Mouse (Mus musculus) limb, embryonic 14.5 days (tissue): ENCODE data around the gene Riiad1. TPM values are rescaled to one million over a fixed set of nuclear protein-coding genes. Genes with fewer than 3 reads are reported as not detected.

ENCODE experiments used
- ATAC-seq: fragments of 200-750 bp; cut with Nextera tagmentation; 2 replicates; pipeline ENCODE4 v1.8.0; 2017; ENCODE audit warnings: low read depth, moderate number of reproducible peaks, moderate TSS enrichment; ENCODE audit not compliant: low FRiP score
- DNase-seq: peaks from one replicate; pipeline ENCODE4 v3.0.0-alpha.2; 2015; ENCODE audit warnings: low spot score
- H3K27ac ChIP-seq: fragments of 300-500 bp; sonication (generic); replicated peaks from 2 replicates; pipeline ENCODE4 v1.5.1; 2014; ENCODE audit warnings: low read depth, mild to moderate bottlenecking, low read length, moderate library complexity, mixed read lengths
- H3K27me3 ChIP-seq: fragments of 300-500 bp; sonication (generic); 2 replicates; pipeline ENCODE4 v1.6.1; 2014; ENCODE audit warnings: low read length, mixed read lengths; ENCODE audit not compliant: control insufficient read depth, insufficient read depth
- H3K36me3 ChIP-seq: fragments of 300-500 bp; sonication (generic); 2 replicates; pipeline ENCODE4 v1.6.1; 2014; ENCODE audit warnings: mild to moderate bottlenecking, low read length, moderate library complexity, mixed read lengths; ENCODE audit not compliant: control insufficient read depth, insufficient read depth
- H3K4me1 ChIP-seq: fragments of 300-500 bp; sonication (generic); 2 replicates; pipeline ENCODE4 v1.6.1; 2014; ENCODE audit warnings: antibody characterized with exemption, low read length, mixed read lengths; ENCODE audit not compliant: control insufficient read depth, insufficient read depth
- H3K4me2 ChIP-seq: fragments of 300-500 bp; sonication (generic); replicated peaks from 2 replicates; pipeline ENCODE4 v1.6.1; 2014; ENCODE audit warnings: low read depth, mild to moderate bottlenecking, low read length, moderate library complexity; ENCODE audit not compliant: severe bottlenecking
- H3K4me3 ChIP-seq: fragments of 300-500 bp; sonication (generic); replicated peaks from 2 replicates; pipeline ENCODE4 v1.5.1; 2014; ENCODE audit warnings: low read length
- H3K9ac ChIP-seq: fragments of 300-500 bp; sonication (generic); 2 replicates; pipeline ENCODE4 v1.6.1; 2014; ENCODE audit warnings: mild to moderate bottlenecking, low read depth, low read length, moderate library complexity; ENCODE audit not compliant: severe bottlenecking
- H3K9me3 ChIP-seq: fragments of 300-500 bp; sonication (generic); 2 replicates; pipeline ENCODE4 v1.6.1; 2016; ENCODE audit warnings: low read length; ENCODE audit not compliant: control insufficient read depth
- POLR2A ChIP-seq: fragments of 200-500 bp; IDR thresholded peaks from 2 replicates; pipeline ENCODE4 v1.8.0; 2012; ENCODE audit warnings: inconsistent platforms, mild to moderate bottlenecking, moderate library complexity, borderline replicate concordance; ENCODE audit not compliant: insufficient read depth, insufficient read length; ENCODE audit errors: extremely low read depth
- WGBS: fragments of 180-500 bp; shearing (Covaris S2); extraction: QIAGEN DNeasy Blood & Tissue Kit; methylation state at CpG from one replicate; pipeline ENCODE4 v1.1.7; 2014; 5-methylcytosine and 5-hydroxymethylcytosine counted together
- polyA plus RNA-seq, 2 experiments: library from polyadenylated mRNA; depleted of rRNA in 1 of 2; stranded (reverse) in 1 of 2; unstranded in 1 of 2; fragments of >200 nt; fragmentation: Nextera tagmentation in 1 of 2; extraction: Ambion mirVana in 1 of 2; gene quantifications; 2 replicates each; pipeline versions ENCODE4 v1.2.1 to v1.2.3; 2012 to 2014

The Riiad1 gene
- polyA plus RNA-seq, 2 experiments, result 1.4 to 3.8 TPM

DNA sequence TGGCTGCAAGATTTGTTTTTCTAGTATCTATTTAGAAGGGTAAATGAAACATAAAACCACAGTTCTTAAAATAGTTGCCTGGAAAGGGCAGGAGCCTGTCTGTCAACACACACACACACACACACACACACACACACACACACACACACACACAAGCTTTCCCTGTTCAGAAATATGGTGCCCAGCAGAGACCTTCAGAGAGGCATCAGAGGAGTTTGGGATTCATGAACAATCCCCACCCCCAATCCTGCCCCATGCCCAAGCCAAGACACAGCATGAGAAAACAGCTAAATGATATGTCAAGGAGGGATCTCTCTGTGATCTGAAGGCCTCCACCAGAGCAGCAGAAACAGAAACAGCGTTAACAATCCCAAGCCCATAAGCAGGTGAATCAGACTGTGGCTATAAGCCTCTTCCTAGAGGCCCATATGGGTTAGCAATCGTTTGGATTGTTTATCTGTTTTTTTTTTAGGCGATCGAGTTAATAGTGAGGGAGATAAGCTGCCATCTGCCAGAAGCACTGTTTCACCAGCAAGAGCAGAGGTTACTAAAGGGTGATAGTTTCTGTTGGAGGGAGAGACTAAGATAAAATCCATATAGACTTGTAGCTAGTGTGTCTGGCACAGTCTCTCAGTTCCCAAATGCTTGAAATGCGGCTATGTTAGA is 6.4 kb downstream of the Riiad1 start:
- Histone ChIP-seq H3K9me3 (no peaks in the 10 kb centered on the region), H3K4me1 (peaks cover 4% of the 10 kb centered on the region), H3K9ac (no peak overlapping the region), H3K4me3 (no peak overlapping the region), H3K36me3 (no peaks in the 10 kb centered on the region), H3K27me3 (0 out of 2 replicates have a peak, but pooled peaks cover 6% of the 10 kb centered on the region), H3K4me2 (no peak overlapping the region), H3K27ac (no peak overlapping the region)
- WGBS, result 62% methylated on average over 5 of the region's 5 CpGs
- no peak for DNase-seq
- no peak for ATAC-seq
- TF ChIP-seq POLR2A, result no peak

DNA sequence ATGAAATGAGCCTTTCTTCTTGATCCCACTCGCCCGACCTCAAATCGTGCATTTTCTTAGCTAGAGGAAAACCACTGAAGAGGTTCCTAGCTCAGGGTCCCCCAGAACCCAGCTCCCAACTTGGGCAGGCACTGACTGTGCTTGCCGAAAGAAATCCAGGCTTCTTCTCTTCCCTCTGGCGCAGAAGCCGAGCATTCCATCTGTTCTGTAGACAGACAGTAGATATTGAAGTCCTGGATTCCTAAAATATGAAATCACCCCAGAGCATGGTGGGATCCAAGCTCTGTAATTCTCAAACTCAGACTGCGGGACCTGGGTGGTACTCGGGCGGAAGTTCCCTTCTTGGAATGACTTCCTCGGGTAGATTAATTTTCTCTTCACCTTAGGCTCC is 7.0 kb downstream of the Riiad1 start:
- ATAC-seq (no peak), DNase-seq (no peak)
- no peak overlapping the region for H3K4me3 ChIP-seq
- no peak overlapping the region for H3K9ac ChIP-seq
- no peaks in the 10 kb centered on the region for H3K36me3 ChIP-seq
- WGBS, result 42% methylated on average over 10 of the region's 10 CpGs
- H3K4me2 ChIP-seq, result no peak overlapping the region
- H3K27me3 ChIP-seq, result 0 out of 2 replicates have a peak, but pooled peaks cover under 1% of the 10 kb centered on the region
- H3K4me1 ChIP-seq, result peaks cover 4% of the 10 kb centered on the region
- no peak for TF ChIP-seq POLR2A
- H3K27ac ChIP-seq, result 0 out of 2 replicates have a peak overlapping the region, but pooled peaks have one; percentile 39
- H3K9me3 ChIP-seq, result no peaks in the 10 kb centered on the region

DNA sequence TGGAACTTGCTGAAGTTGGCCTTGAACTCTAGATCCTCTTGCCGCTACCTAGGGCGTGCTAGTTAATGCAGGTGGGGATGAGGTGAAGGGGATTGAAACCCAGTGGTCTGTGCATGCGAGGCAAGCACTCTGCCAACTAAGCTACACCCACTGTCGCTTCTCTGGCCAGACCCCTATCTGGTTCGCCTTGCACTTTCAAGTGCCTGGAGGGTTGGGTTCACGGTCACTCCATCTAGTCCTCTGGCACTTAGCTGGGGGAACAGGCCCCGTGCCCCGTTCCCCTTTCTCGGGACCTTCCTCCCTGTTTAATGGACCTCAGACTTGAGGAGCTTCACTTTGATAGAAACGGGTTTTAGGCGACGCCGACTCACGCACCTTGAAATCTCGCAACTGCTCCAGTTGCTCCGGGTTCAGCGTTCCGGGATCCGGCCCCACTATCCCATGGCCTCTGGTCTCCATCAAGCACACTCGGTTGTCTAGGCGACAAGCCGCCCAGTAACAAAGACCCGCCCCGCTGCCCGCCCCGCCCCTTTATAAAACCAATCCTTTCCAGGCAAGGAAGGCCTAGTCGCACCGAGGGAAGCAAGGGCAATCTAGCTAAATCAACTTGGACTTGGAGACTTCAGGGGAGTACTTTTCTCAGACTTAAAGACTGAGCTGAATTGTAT is 7.6 kb downstream of the Riiad1 start:
- H3K27ac ChIP-seq, result 0 out of 2 replicates have a peak overlapping the region, but pooled peaks have one; percentile 39
- peak overlapping the region; percentile 41 for H3K4me2 ChIP-seq
- H3K36me3 ChIP-seq, result no peaks in the 10 kb centered on the region
- H3K9ac ChIP-seq, result peak overlapping the region; percentile 8; the same call in 1 of the 2 replicates
- peak overlapping the region; percentile 16; the same call in 1 of the 2 replicates for H3K4me3 ChIP-seq
- H3K4me1 ChIP-seq, result peaks cover 4% of the 10 kb centered on the region
- no peaks in the 10 kb centered on the region for H3K27me3 ChIP-seq
- ATAC-seq (peak; percentile 76; the same call in 1 of the 2 replicates), DNase-seq (peak; percentile 59)
- WGBS, result 10% methylated on average over 28 of the region's 28 CpGs
- no peak for TF ChIP-seq POLR2A
- H3K9me3 ChIP-seq, result no peaks in the 10 kb centered on the region

DNA sequence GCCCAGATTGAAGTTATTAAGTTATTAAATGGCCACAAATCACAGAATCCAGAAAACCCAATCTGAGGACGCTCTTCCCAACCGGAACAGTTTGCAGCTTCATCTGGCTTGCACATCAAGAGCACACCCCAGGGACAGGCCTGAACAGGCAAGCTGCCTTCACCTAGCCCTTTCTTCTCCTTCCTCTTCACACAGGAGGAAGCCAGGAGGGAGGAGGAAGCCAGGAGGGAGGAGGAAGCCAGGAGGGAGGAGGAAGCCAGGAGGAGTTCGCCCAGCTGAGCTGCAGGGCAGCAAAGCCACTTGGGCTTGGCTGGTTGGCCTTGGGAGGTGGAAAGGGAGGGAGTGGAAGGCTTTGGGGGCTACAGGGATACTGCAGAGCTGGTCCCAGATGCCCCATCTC is 11.2 kb downstream of the Riiad1 start:
- H3K9ac ChIP-seq, result no peak overlapping the region
- ATAC-seq (no peak), DNase-seq (no peak)
- H3K36me3 ChIP-seq, result no peaks in the 10 kb centered on the region
- H3K27ac ChIP-seq, result no peak overlapping the region
- no peak for TF ChIP-seq POLR2A
- no peaks in the 10 kb centered on the region for H3K9me3 ChIP-seq
- H3K4me3 ChIP-seq, result no peak overlapping the region
- no peak overlapping the region for H3K4me2 ChIP-seq
- 32% methylated on average over 3 of the region's 3 CpGs for WGBS
- peaks cover 4% of the 10 kb centered on the region for H3K4me1 ChIP-seq
- H3K27me3 ChIP-seq, result no peaks in the 10 kb centered on the region

DNA sequence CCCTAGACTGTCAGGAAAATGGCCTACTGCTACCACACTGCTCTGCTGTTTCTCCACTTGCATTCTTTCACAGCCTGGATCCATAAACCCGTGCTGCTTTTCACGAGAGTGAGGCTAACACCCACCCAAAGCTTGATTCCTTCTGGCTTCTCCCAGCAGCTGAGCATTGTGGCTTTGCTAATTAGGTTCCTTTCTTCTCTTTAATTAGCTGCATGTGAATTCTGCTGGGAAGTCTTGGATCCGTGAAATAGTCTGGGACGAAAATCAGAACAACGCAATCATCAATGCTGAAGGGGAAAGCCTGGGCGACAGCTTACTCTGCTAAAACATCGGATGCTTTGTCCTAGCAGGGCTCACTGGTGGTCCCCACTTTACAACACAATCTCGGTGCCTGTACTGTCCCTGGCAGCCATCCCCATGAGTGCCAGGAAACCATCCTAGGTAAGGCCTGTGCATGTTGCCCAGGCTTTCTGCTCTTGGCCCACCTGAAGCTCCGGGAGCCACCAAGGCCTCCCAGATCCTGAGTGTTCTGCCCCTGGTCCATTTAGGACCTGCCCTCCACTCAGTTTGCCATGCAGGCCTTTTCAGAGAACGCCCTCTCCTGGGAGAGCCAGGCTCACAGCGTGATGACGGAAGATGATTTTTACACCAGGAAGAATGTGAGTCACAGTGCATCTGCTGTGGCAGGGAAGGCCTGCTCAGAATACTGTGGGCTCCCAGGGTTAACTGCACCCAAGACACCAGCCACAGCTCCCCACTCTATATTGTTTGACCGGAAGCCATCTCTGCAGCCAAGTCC is 14.3 kb downstream of the Riiad1 start:
- no peak overlapping the region for H3K4me2 ChIP-seq
- H3K27ac ChIP-seq, result no peak overlapping the region
- ATAC-seq (no peak), DNase-seq (no peak)
- no peaks in the 10 kb centered on the region for H3K9me3 ChIP-seq
- no peaks in the 10 kb centered on the region for H3K27me3 ChIP-seq
- H3K9ac ChIP-seq, result no peak overlapping the region; the same call in 1 of the 2 replicates
- TF ChIP-seq POLR2A, result no peak
- H3K4me1 ChIP-seq, result no peaks in the 10 kb centered on the region
- H3K4me3 ChIP-seq, result no peak overlapping the region
- H3K36me3 ChIP-seq, result no peaks in the 10 kb centered on the region
- 48% methylated on average over 13 of the region's 13 CpGs for WGBS
